Comparison of ENCODE assay signal across 9 mouse cellular contexts in genomic region chr6:129399945-129400344, GRCm38 (mm10). TPM values are rescaled to one million over a fixed set of nuclear protein-coding genes. Genes with fewer than 3 reads are reported as not detected.
DNase-seq lines count a peak whose midpoint lies in the region; ATAC-seq and TF ChIP-seq lines count a peak whose summit lies in the region.
"Had no signal": no experiment of that assay in that cellular context is flagged by ENCODE, and none has a peak within 500 bp of the region (broad histone marks: within the 10 kb centered on the region; RNA-seq: fewer than 3 reads in every experiment).

No protein-coding gene starts in this region.

- TF ChIP-seq CTCF in intestine, postnatal 0 days (IDR thresholded peaks at IDR 0.05; ENCODE audit: low read depth), result no peak

- peak; percentile 76 for DNase-seq in kidney, postnatal 14 days
- peak; percentile 70 for DNase-seq in lung, postnatal 36 days
- DNase-seq in neural tube, embryonic 10.5 days (ENCODE audit: extremely low spot score, low spot score), result no peak
- DNase-seq in spleen, postnatal 4 days (ENCODE audit: low spot score in 2 of 2), result no peak
- no peak for DNase-seq in frontal cortex, adult 2 months (ENCODE audit: extremely low spot score in 1 of 2, low spot score in 1 of 2)

- no peaks in the 10 kb centered on the region for H3K27me3 ChIP-seq in intestine, embryonic 15.5 days (replicated peaks)
- no peaks in the 10 kb centered on the region for H3K27me3 ChIP-seq in intestine, postnatal 0 days (replicated peaks; ENCODE audit: control insufficient read depth, insufficient read depth, low read length)

- H3K4me2 ChIP-seq in intestine, embryonic 15.5 days (replicated peaks), result no peak overlapping the region
- H3K4me2 ChIP-seq in intestine, postnatal 0 days (replicated peaks; ENCODE audit: low read depth), result no peak overlapping the region

- 48% methylated on average over 6 of the region's 6 CpGs for WGBS in intestine, embryonic 15.5 days
- WGBS in intestine, postnatal 0 days, result 37% methylated on average over 6 of the region's 6 CpGs

- H3K9ac ChIP-seq in intestine, embryonic 15.5 days, result no peak overlapping the region
- no peak overlapping the region for H3K9ac ChIP-seq in intestine, postnatal 0 days (ENCODE audit: low read depth, low read length)

- no peak overlapping the region for H3K4me3 ChIP-seq in intestine, embryonic 15.5 days (replicated peaks)
- no peak overlapping the region for H3K4me3 ChIP-seq in intestine, postnatal 0 days (ENCODE audit: low read depth, low read length)

- H3K36me3 ChIP-seq in intestine, embryonic 15.5 days, result no peaks in the 10 kb centered on the region
- H3K36me3 ChIP-seq in intestine, postnatal 0 days (ENCODE audit: control insufficient read depth, insufficient read depth), result no peaks in the 10 kb centered on the region

- H3K4me1 ChIP-seq in intestine, embryonic 15.5 days (replicated peaks), result no peaks in the 10 kb centered on the region
- H3K4me1 ChIP-seq in intestine, postnatal 0 days (replicated peaks; ENCODE audit: control insufficient read depth, insufficient read depth, low read length), result no peaks in the 10 kb centered on the region

- no peaks in the 10 kb centered on the region for H3K9me3 ChIP-seq in intestine, embryonic 15.5 days
- no peaks in the 10 kb centered on the region for H3K9me3 ChIP-seq in intestine, postnatal 0 days (ENCODE audit: control insufficient read depth)

- H3K27ac ChIP-seq in intestine, embryonic 15.5 days, result no peak overlapping the region
- no peak overlapping the region for H3K27ac ChIP-seq in intestine, postnatal 0 days (ENCODE audit: low read depth, low read length)

- ATAC-seq in intestine, embryonic 15.5 days, result 0 out of 2 replicates have a peak, but pooled peaks have one; percentile 41
- ATAC-seq in intestine, postnatal 0 days, result no peak
- peak; percentile 35; the same call in 1 of the 2 replicates for ATAC-seq in erythroblast, adult 5-6 weeks (replicated peaks; ENCODE audit: low FRiP score, poor library complexity, severe bottlenecking)
- ATAC-seq: midbrain, embryonic 16.5 days had no signal

RNA-seq across cellular contexts. Expression of gene Clec1b, which starts 2.8 kb away (rescaled TPM):
- 1.2 and 1.3 TPM in 2 replicates for polyA plus RNA-seq in intestine, embryonic 15.5 days (2015; fragmentation: Nextera tagmentation; extraction: Ambion mirVana)
- polyA plus RNA-seq in intestine, postnatal 0 days (2015; fragmentation: Nextera tagmentation; extraction: Ambion mirVana), result 0.27 and 0.29 TPM in 2 replicates
- 8.6 TPM in 1 of 2 replicates, not detected in the other for total RNA-seq in erythroblast, adult 5-6 weeks (2015; ENCODE audit: low replicate concordance)
- 0.56 and 4.3 TPM in 2 replicates for total RNA-seq in erythroblast, adult 5-6 weeks (2017; ENCODE audit: low replicate concordance)
- 0.15 TPM in 1 of 2 replicates, not detected in the other for polyA plus RNA-seq in frontal cortex, adult 2 months (2012; rRNA removed)

RNA-seq across cellular contexts. Expression of gene Clec9a, which starts 8.7 kb away (rescaled TPM):
- polyA plus RNA-seq in intestine, embryonic 15.5 days (2015; fragmentation: Nextera tagmentation; extraction: Ambion mirVana), result 0.13 and 0.20 TPM in 2 replicates
- 0.09 and 0.12 TPM in 2 replicates for polyA plus RNA-seq in intestine, postnatal 0 days (2015; fragmentation: Nextera tagmentation; extraction: Ambion mirVana)
- 0.63 TPM in 1 of 2 replicates, not detected in the other for total RNA-seq in erythroblast, adult 5-6 weeks (2015; ENCODE audit: low replicate concordance)
- 2.0 and 6.6 TPM in 2 replicates for total RNA-seq in erythroblast, adult 5-6 weeks (2017; ENCODE audit: low replicate concordance)
- polyA plus RNA-seq in frontal cortex, adult 2 months (2012; rRNA removed), result 0.11 TPM in 1 of 2 replicates, not detected in the other

RNA-seq across cellular contexts. Expression of gene Clec12b, which starts 14.3 kb away (rescaled TPM):
- not detected in 2 replicates for polyA plus RNA-seq in intestine, embryonic 15.5 days (2015; fragmentation: Nextera tagmentation; extraction: Ambion mirVana)
- polyA plus RNA-seq in intestine, postnatal 0 days (2015; fragmentation: Nextera tagmentation; extraction: Ambion mirVana), result 0.14 TPM in 2 replicates
- total RNA-seq in erythroblast, adult 5-6 weeks (2015; ENCODE audit: low replicate concordance), result not detected in 2 replicates
- not detected in 2 replicates for total RNA-seq in erythroblast, adult 5-6 weeks (2017; ENCODE audit: low replicate concordance)
- polyA plus RNA-seq in frontal cortex, adult 2 months (2012; rRNA removed), result 0.13 and 0.22 TPM in 2 replicates

RNA-seq across cellular contexts. Expression of gene Clec1a, which starts 51.9 kb away (rescaled TPM):
- polyA plus RNA-seq in intestine, embryonic 15.5 days (2015; fragmentation: Nextera tagmentation; extraction: Ambion mirVana), result 3.8 and 4.3 TPM in 2 replicates
- 1.8 and 2.7 TPM in 2 replicates for polyA plus RNA-seq in intestine, postnatal 0 days (2015; fragmentation: Nextera tagmentation; extraction: Ambion mirVana)
- not detected in 2 replicates for total RNA-seq in erythroblast, adult 5-6 weeks (2015; ENCODE audit: low replicate concordance)
- total RNA-seq in erythroblast, adult 5-6 weeks (2017; ENCODE audit: low replicate concordance), result 0.17 and 1.1 TPM in 2 replicates
- polyA plus RNA-seq in frontal cortex, adult 2 months (2012; rRNA removed), result 1.4 and 1.9 TPM in 2 replicates

RNA-seq across cellular contexts. Expression of gene Clec12a, which starts 57.5 kb away (rescaled TPM):
- 0.80 and 0.87 TPM in 2 replicates for polyA plus RNA-seq in intestine, embryonic 15.5 days (2015; fragmentation: Nextera tagmentation; extraction: Ambion mirVana)
- polyA plus RNA-seq in intestine, postnatal 0 days (2015; fragmentation: Nextera tagmentation; extraction: Ambion mirVana), result 0.09 and 0.20 TPM in 2 replicates
- total RNA-seq in erythroblast, adult 5-6 weeks (2015; ENCODE audit: low replicate concordance), result 153 and 181 TPM in 2 replicates
- 93.7 and 116 TPM in 2 replicates for total RNA-seq in erythroblast, adult 5-6 weeks (2017; ENCODE audit: low replicate concordance)
- 0.36 and 0.44 TPM in 2 replicates for polyA plus RNA-seq in frontal cortex, adult 2 months (2012; rRNA removed)

Comparison
In these comparisons a context has a peak if more than half of its experiments do, and no peak if none do; other contexts are left out.
1. DNase-seq: peak in kidney, postnatal 14 days (single experiment) and lung, postnatal 36 days (single experiment); none in neural tube, embryonic 10.5 days (single experiment), spleen, postnatal 4 days (0 of 2) and frontal cortex, adult 2 months (0 of 2).